Mouse (Mus musculus): ENCODE measurements around the gene March8. TPM values are rescaled to one million over a fixed set of nuclear protein-coding genes. Genes with fewer than 3 reads are reported as not detected.
"Not testable (repeated sequence)": the region's sequence is repeated elsewhere in the genome, so short reads cannot be mapped to it uniquely, and the experiment has no call there.

March8 gene
- polyA plus RNA-seq, 1 experiment from 2014 or later: 52.8 TPM

DNA sequence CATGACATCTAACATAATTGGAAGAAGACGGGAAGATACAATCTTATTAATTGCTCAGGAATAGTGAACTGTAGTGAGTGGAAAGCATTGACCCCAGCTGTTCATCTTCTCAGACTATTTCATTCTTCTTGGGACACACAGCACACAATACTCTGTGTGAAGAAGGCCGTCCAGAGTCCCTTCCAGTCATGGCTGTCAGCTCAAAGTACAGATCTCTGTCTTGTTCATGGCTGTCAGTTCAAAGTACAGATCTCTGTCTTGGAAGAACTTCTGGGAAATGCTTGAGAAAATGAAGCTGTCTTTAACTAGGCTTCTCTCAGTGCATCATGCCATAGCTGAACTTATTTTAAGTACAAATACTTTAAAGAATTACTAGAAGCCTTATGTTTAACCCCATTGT, 10.1 kb downstream of the March8 start:
- Histone ChIP-seq H3K27me3 (replicated peaks; ENCODE audit: control insufficient read depth, insufficient read depth, low read length) (no peaks in the 10 kb centered on the region), H3K9ac (replicated peaks; ENCODE audit: low read depth, low read length) (no peak overlapping the region), H3K4me1 (replicated peaks; ENCODE audit: control insufficient read depth, insufficient read depth, low read length) (no peaks in the 10 kb centered on the region), H3K9me3 (ENCODE audit: control insufficient read depth, low read length) (no peaks in the 10 kb centered on the region), H3K27ac (ENCODE audit: low read length) (no peak overlapping the region), H3K4me2 (ENCODE audit: low read length) (no peak overlapping the region), H3K4me3 (replicated peaks; ENCODE audit: low read length) (no peak overlapping the region), H3K36me3 (ENCODE audit: control insufficient read depth, insufficient read depth) (no peaks in the 10 kb centered on the region)
- 80% methylated on average over 2 of the region's 2 CpGs for WGBS
- no peak for ATAC-seq

DNA sequence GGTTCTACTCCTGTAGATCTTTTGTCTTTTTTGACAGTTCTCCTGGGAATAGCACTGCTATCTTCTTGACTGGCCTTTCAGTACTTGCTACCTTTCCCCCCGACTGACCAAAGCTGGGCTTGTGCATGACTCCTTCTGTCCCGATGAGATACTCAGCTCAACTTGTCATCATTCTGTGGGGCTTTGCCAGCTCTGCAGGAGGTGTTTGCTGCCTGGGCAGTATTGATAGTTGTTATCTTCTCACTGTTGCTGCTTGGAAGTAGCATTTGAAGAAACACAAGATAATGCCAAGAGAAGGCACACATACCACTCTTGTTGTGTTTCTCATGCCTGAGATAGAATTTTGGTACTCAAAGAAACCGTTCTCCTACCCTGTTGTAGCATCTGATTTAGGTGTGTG, 12.2 kb downstream of the March8 start:
- no peaks in the 10 kb centered on the region for H3K9me3 ChIP-seq (ENCODE audit: control insufficient read depth, low read length)
- no peak overlapping the region for H3K4me2 ChIP-seq (ENCODE audit: low read length)
- H3K9ac ChIP-seq (replicated peaks; ENCODE audit: low read depth, low read length): no peak overlapping the region
- no peak overlapping the region for H3K4me3 ChIP-seq (replicated peaks; ENCODE audit: low read length)
- no peaks in the 10 kb centered on the region for H3K4me1 ChIP-seq (replicated peaks; ENCODE audit: control insufficient read depth, insufficient read depth, low read length)
- H3K27me3 ChIP-seq (replicated peaks; ENCODE audit: control insufficient read depth, insufficient read depth, low read length): no peaks in the 10 kb centered on the region
- WGBS: 92% methylated on average over 3 of the region's 3 CpGs
- no peaks in the 10 kb centered on the region for H3K36me3 ChIP-seq (ENCODE audit: control insufficient read depth, insufficient read depth)
- ATAC-seq: no peak
- no peak overlapping the region for H3K27ac ChIP-seq (ENCODE audit: low read length)

DNA sequence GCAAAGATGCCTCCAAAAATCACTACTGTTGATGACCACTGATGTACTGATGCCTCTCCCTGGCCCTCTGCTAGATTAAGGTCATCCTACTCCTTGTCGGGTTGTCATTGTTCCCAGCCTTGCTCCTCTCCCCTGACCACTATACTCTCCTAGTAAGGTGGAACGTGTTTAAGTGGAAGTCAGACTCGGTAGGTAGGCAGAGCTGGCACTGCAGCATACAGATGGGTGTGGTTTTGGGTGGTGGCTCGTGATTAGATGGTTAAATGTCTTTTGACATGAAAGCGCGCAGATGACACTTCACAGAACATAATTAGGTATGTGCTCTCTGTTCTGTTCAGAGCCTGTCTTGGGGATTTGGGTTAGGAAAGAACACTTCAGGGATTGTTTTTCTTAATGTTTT, 12.8 kb downstream of the March8 start:
- Histone ChIP-seq H3K36me3 (ENCODE audit: control insufficient read depth, insufficient read depth) (no peaks in the 10 kb centered on the region), H3K27ac (ENCODE audit: low read length) (no peak overlapping the region), H3K4me2 (ENCODE audit: low read length) (no peak overlapping the region), H3K9me3 (ENCODE audit: control insufficient read depth, low read length) (no peaks in the 10 kb centered on the region), H3K4me3 (replicated peaks; ENCODE audit: low read length) (no peak overlapping the region), H3K4me1 (replicated peaks; ENCODE audit: control insufficient read depth, insufficient read depth, low read length) (no peaks in the 10 kb centered on the region), H3K9ac (replicated peaks; ENCODE audit: low read depth, low read length) (no peak overlapping the region), H3K27me3 (replicated peaks; ENCODE audit: control insufficient read depth, insufficient read depth, low read length) (no peaks in the 10 kb centered on the region)
- 82% methylated on average over 6 of the region's 6 CpGs for WGBS
- ATAC-seq: no peak

DNA sequence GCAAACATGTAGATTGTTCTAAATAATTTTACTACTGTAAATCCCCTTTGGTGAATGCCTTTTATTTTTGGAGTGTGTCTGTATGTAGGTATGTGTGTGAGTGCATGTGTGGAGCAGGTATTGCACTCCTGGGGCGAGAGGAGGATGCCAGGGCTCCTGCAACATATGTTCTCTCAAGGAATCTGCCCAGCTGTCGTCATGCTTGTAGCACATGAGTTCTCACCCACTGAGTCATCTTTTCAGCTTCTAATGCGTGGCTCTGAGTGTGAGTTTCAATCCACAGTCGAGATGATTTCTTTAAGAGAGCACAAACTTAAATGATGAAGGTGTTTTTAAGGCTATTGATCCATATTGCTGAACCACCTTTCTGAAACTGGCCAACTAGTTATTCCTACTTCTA, 13.7 kb downstream of the March8 start:
- no peak overlapping the region for H3K4me2 ChIP-seq (ENCODE audit: low read length)
- no peaks in the 10 kb centered on the region for H3K9me3 ChIP-seq (ENCODE audit: control insufficient read depth, low read length)
- WGBS: 88% methylated on average over 4 of the region's 4 CpGs
- no peak overlapping the region for H3K27ac ChIP-seq (ENCODE audit: low read length)
- no peak overlapping the region for H3K4me3 ChIP-seq (replicated peaks; ENCODE audit: low read length)
- no peak overlapping the region for H3K9ac ChIP-seq (replicated peaks; ENCODE audit: low read depth, low read length)
- no peaks in the 10 kb centered on the region for H3K4me1 ChIP-seq (replicated peaks; ENCODE audit: control insufficient read depth, insufficient read depth, low read length)
- no peak for ATAC-seq
- H3K36me3 ChIP-seq (ENCODE audit: control insufficient read depth, insufficient read depth): no peaks in the 10 kb centered on the region
- no peaks in the 10 kb centered on the region for H3K27me3 ChIP-seq (replicated peaks; ENCODE audit: control insufficient read depth, insufficient read depth, low read length)

DNA sequence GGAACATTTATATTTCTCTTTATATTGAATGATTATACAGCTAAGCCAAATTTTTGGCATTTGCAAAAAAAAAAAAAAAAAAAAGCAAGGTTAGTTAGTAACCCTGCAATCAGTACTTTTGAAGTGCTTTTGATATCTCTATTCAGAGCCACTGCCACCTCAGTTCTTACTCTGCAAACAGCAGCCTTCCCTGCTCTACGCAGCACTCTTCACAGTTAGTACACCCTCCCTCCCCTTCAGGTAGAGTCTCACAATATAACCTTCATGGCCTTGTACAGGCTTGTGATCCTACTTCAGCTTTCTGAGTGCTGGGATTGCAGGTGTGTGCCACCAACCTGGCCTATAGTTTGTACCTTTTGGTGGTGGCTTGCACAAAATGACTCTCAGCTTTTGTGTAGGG, 15.6 kb downstream of the March8 start:
- H3K4me2 ChIP-seq (ENCODE audit: low read length): no peak overlapping the region
- no peaks in the 10 kb centered on the region for H3K36me3 ChIP-seq (ENCODE audit: control insufficient read depth, insufficient read depth)
- H3K27me3 ChIP-seq (replicated peaks; ENCODE audit: control insufficient read depth, insufficient read depth, low read length): no peaks in the 10 kb centered on the region
- no peaks in the 10 kb centered on the region for H3K9me3 ChIP-seq (ENCODE audit: control insufficient read depth, low read length)
- WGBS: 91% methylated on average over 1 of the region's 1 CpGs
- H3K27ac ChIP-seq (ENCODE audit: low read length): no peak overlapping the region
- H3K4me1 ChIP-seq (replicated peaks; ENCODE audit: control insufficient read depth, insufficient read depth, low read length): no peaks in the 10 kb centered on the region
- no peak for ATAC-seq
- H3K9ac ChIP-seq (replicated peaks; ENCODE audit: low read depth, low read length): no peak overlapping the region
- H3K4me3 ChIP-seq (replicated peaks; ENCODE audit: low read length): no peak overlapping the region

DNA sequence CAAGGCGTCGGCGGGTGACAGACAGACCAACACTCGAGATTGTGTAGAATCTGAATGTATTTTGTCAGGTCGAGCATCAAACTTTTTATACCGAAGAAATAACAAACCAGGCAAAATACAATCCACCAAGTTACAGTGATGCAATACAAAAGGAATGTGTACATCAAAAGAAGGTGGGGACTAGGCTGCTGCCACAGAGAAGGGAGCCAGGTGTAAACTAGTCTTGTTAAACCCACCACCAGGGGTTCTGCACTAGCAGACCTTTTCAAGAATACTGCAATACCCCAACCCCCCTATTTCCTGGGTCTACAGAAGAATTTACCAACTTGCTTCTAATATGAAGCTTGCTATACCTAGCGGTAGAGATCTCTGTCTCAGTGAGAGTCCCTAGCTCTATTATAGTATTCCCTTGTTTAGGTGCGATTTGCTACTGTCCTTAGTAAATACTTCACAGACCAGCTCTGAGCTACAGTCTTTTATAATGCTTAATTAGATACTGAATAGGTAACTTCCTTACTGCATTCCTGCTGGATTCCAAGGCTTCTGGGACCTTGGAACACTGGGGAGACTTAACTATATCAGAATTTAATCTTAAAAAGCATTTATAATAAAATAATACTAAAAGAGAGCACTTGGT, 18.6 kb downstream of the March8 start:
- ATAC-seq; H3K9me3 ChIP-seq (ENCODE audit: control insufficient read depth, low read length); H3K4me2 ChIP-seq (ENCODE audit: low read length); H3K4me3 ChIP-seq (replicated peaks; ENCODE audit: low read length); H3K36me3 ChIP-seq (ENCODE audit: control insufficient read depth, insufficient read depth); H3K27ac ChIP-seq (ENCODE audit: low read length); H3K9ac ChIP-seq (replicated peaks; ENCODE audit: low read depth, low read length); H3K27me3 ChIP-seq (replicated peaks; ENCODE audit: control insufficient read depth, insufficient read depth, low read length); H3K4me1 ChIP-seq (replicated peaks; ENCODE audit: control insufficient read depth, insufficient read depth, low read length): not testable (repeated sequence)
- 66% methylated on average over 8 of the region's 8 CpGs for WGBS

DNA sequence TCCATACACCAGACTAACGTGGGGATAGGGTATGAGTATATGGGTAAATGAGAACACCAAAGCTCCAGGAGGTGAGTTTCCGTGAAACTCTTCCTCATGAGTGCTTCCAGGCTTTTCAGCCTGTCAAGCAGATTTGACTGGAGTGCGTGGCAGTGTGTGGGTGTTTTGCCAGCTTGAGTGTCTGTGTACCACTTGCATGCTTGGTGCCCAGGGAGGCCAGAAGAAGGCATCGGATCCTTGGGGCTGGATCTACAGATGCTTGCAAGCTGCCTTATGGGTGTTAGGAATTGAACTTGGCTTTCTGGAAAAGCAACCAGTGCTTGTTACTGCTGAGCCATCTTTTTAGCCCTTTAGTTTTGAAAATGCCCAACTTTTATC, 19.1 kb downstream of the March8 start:
- WGBS: 49% methylated on average over 4 of the region's 4 CpGs
- Histone ChIP-seq H3K4me3 (replicated peaks; ENCODE audit: low read length) (no peak overlapping the region), H3K9me3 (ENCODE audit: control insufficient read depth, low read length) (no peaks in the 10 kb centered on the region), H3K9ac (replicated peaks; ENCODE audit: low read depth, low read length) (no peak overlapping the region), H3K4me2 (ENCODE audit: low read length) (no peak overlapping the region), H3K4me1 (replicated peaks; ENCODE audit: control insufficient read depth, insufficient read depth, low read length) (no peaks in the 10 kb centered on the region), H3K36me3 (ENCODE audit: control insufficient read depth, insufficient read depth) (no peaks in the 10 kb centered on the region), H3K27me3 (replicated peaks; ENCODE audit: control insufficient read depth, insufficient read depth, low read length) (no peaks in the 10 kb centered on the region), H3K27ac (ENCODE audit: low read length) (no peak overlapping the region)
- no peak for ATAC-seq

DNA sequence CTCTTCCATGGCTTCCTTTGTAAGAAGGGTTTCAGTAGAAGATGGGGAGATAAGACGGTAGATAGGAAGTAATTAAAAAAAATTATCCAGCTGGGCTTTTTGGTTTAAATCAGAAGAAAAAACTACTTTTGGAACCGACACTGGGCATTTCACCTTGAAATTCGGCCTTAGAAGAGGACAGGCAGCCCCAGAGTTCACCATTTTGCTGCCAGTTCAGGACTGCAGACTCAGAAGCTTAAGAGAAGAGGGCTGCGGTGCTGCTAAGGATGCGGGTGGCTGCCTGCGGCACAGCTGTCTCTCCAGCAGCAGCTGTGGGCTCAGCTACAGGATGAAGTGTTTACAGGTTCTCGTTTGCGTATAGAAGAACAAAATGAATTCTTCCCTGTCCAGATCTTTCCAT, 20.2 kb downstream of the March8 start:
- ATAC-seq: no peak
- no peak overlapping the region for H3K4me2 ChIP-seq (ENCODE audit: low read length)
- H3K4me1 ChIP-seq (replicated peaks; ENCODE audit: control insufficient read depth, insufficient read depth, low read length): no peaks in the 10 kb centered on the region
- no peak overlapping the region for H3K9ac ChIP-seq (replicated peaks; ENCODE audit: low read depth, low read length)
- no peaks in the 10 kb centered on the region for H3K36me3 ChIP-seq (ENCODE audit: control insufficient read depth, insufficient read depth)
- H3K27me3 ChIP-seq (replicated peaks; ENCODE audit: control insufficient read depth, insufficient read depth, low read length): no peaks in the 10 kb centered on the region
- H3K27ac ChIP-seq (ENCODE audit: low read length): no peak overlapping the region
- H3K9me3 ChIP-seq (ENCODE audit: control insufficient read depth, low read length): no peaks in the 10 kb centered on the region
- H3K4me3 ChIP-seq (replicated peaks; ENCODE audit: low read length): no peak overlapping the region
- 74% methylated on average over 8 of the region's 8 CpGs for WGBS

DNA sequence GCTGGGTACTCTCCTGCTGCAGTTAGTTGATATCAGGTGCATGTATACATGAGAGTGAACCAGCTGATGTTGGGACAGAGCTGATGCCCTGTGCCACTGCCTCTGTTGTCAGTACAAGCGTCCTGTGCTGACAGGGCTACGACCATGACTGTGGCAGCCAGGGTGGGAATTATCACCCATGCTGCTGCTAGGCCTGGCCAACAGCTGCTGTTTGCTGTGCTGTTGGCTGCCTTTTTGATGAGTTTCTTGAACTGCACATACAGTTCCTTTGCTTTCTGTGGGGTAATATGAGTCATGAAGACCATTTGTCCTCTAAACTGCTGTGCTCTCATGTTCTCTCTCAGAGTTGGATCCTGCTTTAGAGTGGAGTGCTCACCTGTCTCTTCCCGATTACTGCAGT, 21.4 kb downstream of the March8 start:
- no peaks in the 10 kb centered on the region for H3K9me3 ChIP-seq (ENCODE audit: control insufficient read depth, low read length)
- no peak overlapping the region for H3K4me3 ChIP-seq (replicated peaks; ENCODE audit: low read length)
- no peaks in the 10 kb centered on the region for H3K4me1 ChIP-seq (replicated peaks; ENCODE audit: control insufficient read depth, insufficient read depth, low read length)
- 78% methylated on average over 3 of the region's 3 CpGs for WGBS
- H3K4me2 ChIP-seq (ENCODE audit: low read length): no peak overlapping the region
- ATAC-seq: no peak
- H3K27ac ChIP-seq (ENCODE audit: low read length): no peak overlapping the region
- no peaks in the 10 kb centered on the region for H3K27me3 ChIP-seq (replicated peaks; ENCODE audit: control insufficient read depth, insufficient read depth, low read length)
- no peak overlapping the region for H3K9ac ChIP-seq (replicated peaks; ENCODE audit: low read depth, low read length)
- H3K36me3 ChIP-seq (ENCODE audit: control insufficient read depth, insufficient read depth): no peaks in the 10 kb centered on the region

DNA sequence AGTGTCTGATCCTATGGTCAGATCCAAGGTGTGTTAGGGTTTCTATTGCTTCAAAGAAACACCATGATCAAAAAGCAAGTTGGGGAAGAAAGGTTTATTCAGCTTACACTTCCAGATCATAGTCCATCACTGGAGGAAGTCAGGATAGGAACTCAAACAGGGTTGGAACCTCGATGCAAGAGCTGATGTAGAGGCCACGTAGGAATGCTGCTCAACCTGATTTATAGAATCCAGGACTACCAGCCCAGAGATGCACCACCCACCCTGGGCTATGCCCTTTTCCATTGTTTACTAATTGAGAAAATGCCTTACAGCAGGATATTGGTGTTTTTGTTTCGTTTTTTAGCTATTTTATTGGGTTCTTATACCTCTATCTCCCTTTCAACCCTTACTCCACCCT, 23.6 kb downstream of the March8 start:
- no peaks in the 10 kb centered on the region for H3K36me3 ChIP-seq (ENCODE audit: control insufficient read depth, insufficient read depth)
- no peak overlapping the region for H3K4me3 ChIP-seq (replicated peaks; ENCODE audit: low read length)
- no peaks in the 10 kb centered on the region for H3K4me1 ChIP-seq (replicated peaks; ENCODE audit: control insufficient read depth, insufficient read depth, low read length)
- ATAC-seq: no peak
- H3K27ac ChIP-seq (ENCODE audit: low read length): no peak overlapping the region
- H3K9ac ChIP-seq (replicated peaks; ENCODE audit: low read depth, low read length): no peak overlapping the region
- WGBS: 91% methylated on average over 3 of the region's 3 CpGs
- H3K4me2 ChIP-seq (ENCODE audit: low read length): no peak overlapping the region
- H3K9me3 ChIP-seq (ENCODE audit: control insufficient read depth, low read length): no peaks in the 10 kb centered on the region
- H3K27me3 ChIP-seq (replicated peaks; ENCODE audit: control insufficient read depth, insufficient read depth, low read length): no peaks in the 10 kb centered on the region

Measured in forebrain, embryonic 16.5 days (tissue).